Mouse (Mus musculus): ENCODE results near the gene Ccdc106. TPM values are rescaled to one million over a fixed set of nuclear protein-coding genes. Genes with fewer than 3 reads are reported as not detected.

Gene Ccdc106
- polyA plus RNA-seq, 1 experiment from 2014 or later = 25.0 TPM

DNA sequence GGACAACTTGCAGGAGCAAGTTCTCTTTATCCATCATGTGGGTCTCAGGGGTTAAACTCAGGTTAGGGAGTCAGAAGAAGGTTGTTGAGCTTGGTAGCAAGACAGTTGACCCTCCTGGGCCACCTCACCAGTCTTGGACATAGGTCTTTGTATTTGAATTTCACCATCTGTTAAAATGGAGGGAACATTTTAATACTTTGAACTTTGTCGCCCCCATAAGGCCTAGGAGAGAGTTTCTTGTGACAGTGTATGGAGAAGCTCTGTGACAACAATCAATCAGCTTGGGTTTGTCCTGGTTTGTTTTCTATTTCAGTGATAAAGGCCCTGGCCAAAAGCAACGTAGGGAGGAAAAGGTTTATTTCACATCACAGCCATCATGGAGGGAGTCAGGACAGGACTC is 27.0 kb downstream of the Ccdc106 start:
- H3K36me3 ChIP-seq (ENCODE audit: control insufficient read depth, insufficient read depth, low read length) = no peaks in the 10 kb centered on the region
- H3K9ac ChIP-seq (replicated peaks; ENCODE audit: low read depth, low read length) = no peak overlapping the region
- H3K27me3 ChIP-seq (ENCODE audit: control insufficient read depth, insufficient read depth, low read length) = no peaks in the 10 kb centered on the region
- no peaks in the 10 kb centered on the region; the same call in 1 of the 2 replicates for H3K4me1 ChIP-seq (ENCODE audit: control insufficient read depth, insufficient read depth, low read length)
- 25% methylated on average over 2 of the region's 2 CpGs for WGBS
- no peaks in the 10 kb centered on the region for H3K9me3 ChIP-seq (ENCODE audit: control insufficient read depth, low read depth, low read length)
- no peak for ATAC-seq (ENCODE audit: insufficient number of reproducible peaks, insufficient read depth, low FRiP score, low read depth)
- H3K4me2 ChIP-seq (replicated peaks; ENCODE audit: low read depth, low read length) = no peak overlapping the region
- no peak overlapping the region for H3K4me3 ChIP-seq (ENCODE audit: low read depth, low read length)
- H3K27ac ChIP-seq (ENCODE audit: low read length) = no peak overlapping the region

DNA sequence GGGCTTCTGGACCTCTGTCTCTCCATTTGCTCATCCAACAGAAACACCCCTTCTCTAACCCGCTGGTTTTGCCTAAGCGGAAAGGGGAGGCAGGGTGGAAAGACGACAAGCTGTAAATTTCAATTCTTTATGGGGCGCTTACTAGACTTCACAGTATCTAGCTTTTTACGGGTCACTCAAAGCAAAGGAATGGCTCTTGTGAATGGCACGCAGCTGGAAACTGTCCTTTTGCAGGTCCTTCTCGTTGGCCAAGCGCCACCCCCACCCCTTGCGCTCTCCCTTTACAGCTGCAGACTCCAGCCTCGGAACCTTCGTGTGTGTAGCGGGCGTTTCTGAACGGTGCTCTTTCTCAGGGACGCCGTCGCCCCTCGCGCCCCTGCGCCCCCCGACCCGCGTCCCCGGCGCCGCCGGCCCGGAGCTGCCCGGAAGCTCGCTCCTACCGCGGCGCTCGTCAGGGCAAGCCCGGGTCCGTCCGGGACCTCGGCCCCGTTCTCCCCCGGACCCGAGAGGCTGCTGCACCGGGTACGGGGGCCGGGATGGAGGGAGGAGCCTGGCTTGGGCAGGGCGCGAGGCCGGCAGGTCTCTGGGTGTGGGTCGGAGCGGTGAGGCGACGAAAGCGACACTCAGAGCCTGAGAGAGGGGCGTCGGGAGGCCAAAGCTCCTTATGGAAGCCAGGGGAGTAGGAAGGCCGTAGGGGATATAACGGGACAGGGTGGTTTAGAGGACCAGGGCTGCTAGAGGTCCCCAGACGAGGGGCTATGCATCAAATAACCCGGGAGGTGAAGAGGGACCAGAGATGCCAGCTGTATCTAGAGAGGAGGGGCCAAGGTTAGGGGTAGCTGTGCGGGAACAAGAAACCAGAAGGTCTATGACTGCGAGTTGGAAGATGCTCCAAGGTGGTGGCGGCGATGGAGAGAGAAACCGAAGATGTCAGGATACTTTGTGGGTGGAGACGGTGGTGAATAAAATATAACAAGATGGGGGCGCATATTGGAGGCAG is 31.1 kb downstream of the Ccdc106 start, which contains the start of gene Zfp580:
Zfp580 (plus strand) TSS at position 346 of the 1,000 bp plus-strand sequence.
- Histone ChIP-seq H3K9ac (replicated peaks; ENCODE audit: low read depth, low read length) (peak within 1 kb of the TSS; percentile 78), H3K4me1 (ENCODE audit: control insufficient read depth, insufficient read depth, low read length) (peaks cover 16% of the 10 kb centered on the region), H3K4me3 (ENCODE audit: low read depth, low read length) (peak within 1 kb of the TSS; percentile 77), H3K27ac (ENCODE audit: low read length) (peak within 1 kb of the TSS; percentile 63; the same call in 1 of the 2 replicates), H3K36me3 (ENCODE audit: control insufficient read depth, insufficient read depth, low read length) (no peaks in the 10 kb centered on the region), H3K9me3 (ENCODE audit: control insufficient read depth, low read depth, low read length) (no peaks in the 10 kb centered on the region), H3K4me2 (replicated peaks; ENCODE audit: low read depth, low read length) (peak within 1 kb of the TSS; percentile 91), H3K27me3 (ENCODE audit: control insufficient read depth, insufficient read depth, low read length) (peaks cover 21% of the 10 kb centered on the region)
- under 1% methylated on average over 65 of the region's 65 CpGs for WGBS
- peak; percentile 68; the same call in 1 of the 2 replicates for ATAC-seq (ENCODE audit: insufficient number of reproducible peaks, insufficient read depth, low FRiP score, low read depth)

DNA sequence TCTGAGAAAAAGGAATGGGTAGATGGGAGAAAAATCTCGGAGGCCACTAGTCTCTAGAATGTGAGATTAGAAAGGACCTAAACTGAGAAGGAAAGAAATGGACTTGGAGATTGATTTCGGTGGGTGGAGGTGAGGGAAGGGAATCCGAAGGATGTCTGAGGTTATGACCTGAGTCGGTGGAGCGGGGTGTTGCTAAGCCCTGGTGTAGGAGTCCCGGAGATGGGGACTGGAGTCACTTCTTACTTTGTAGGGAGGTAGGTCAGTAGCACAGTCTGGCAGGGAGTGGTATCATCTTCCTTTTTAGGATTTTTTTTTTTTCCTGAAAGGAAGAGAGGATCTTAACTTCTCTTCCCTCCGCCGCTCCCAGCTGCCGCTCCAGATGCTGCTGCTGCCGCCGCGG is 32.1 kb downstream of the Ccdc106 start:
- H3K27me3 ChIP-seq (ENCODE audit: control insufficient read depth, insufficient read depth, low read length) = peaks cover 21% of the 10 kb centered on the region
- ATAC-seq (ENCODE audit: insufficient number of reproducible peaks, insufficient read depth, low FRiP score, low read depth) = no peak
- under 1% methylated on average over 12 of the region's 12 CpGs for WGBS

DNA sequence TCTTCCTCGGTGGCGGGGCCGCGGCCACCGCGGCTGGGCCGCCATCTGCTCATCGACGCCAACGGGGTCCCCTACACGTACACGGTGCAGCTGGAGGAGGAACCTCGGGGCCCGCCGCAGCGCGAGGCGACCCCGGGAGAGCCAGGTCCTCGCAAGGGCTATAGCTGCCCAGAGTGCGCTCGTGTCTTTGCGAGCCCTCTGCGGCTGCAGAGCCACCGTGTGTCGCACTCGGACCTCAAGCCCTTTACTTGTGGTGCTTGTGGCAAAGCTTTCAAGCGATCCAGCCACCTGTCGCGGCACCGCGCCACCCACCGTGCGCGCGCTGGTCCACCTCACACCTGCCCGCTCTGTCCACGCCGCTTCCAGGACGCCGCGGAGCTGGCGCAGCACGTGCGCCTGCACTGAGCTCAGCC is 32.6 kb downstream of the Ccdc106 start:
- Histone ChIP-seq H3K9ac (replicated peaks; ENCODE audit: low read depth, low read length) (peak overlapping the region; percentile 30; the same call in 1 of the 2 replicates), H3K4me1 (ENCODE audit: control insufficient read depth, insufficient read depth, low read length) (peaks cover 16% of the 10 kb centered on the region), H3K4me2 (replicated peaks; ENCODE audit: low read depth, low read length) (peak overlapping the region; percentile 91), H3K27me3 (ENCODE audit: control insufficient read depth, insufficient read depth, low read length) (peaks cover 23% of the 10 kb centered on the region), H3K36me3 (ENCODE audit: control insufficient read depth, insufficient read depth, low read length) (no peaks in the 10 kb centered on the region), H3K9me3 (ENCODE audit: control insufficient read depth, low read depth, low read length) (no peaks in the 10 kb centered on the region), H3K27ac (ENCODE audit: low read length) (no peak overlapping the region), H3K4me3 (ENCODE audit: low read depth, low read length) (peak overlapping the region; percentile 77)
- no peak for ATAC-seq (ENCODE audit: insufficient number of reproducible peaks, insufficient read depth, low FRiP score, low read depth)
- WGBS = 4% methylated on average over 45 of the region's 45 CpGs

More for the DNA sequence above, 32.1 kb downstream of the Ccdc106 start:
- Histone ChIP-seq H3K27ac (ENCODE audit: low read length) (no peak overlapping the region), H3K4me1 (ENCODE audit: control insufficient read depth, insufficient read depth, low read length) (peaks cover 16% of the 10 kb centered on the region), H3K9me3 (ENCODE audit: control insufficient read depth, low read depth, low read length) (no peaks in the 10 kb centered on the region), H3K4me2 (replicated peaks; ENCODE audit: low read depth, low read length) (peak overlapping the region; percentile 91), H3K9ac (replicated peaks; ENCODE audit: low read depth, low read length) (peak overlapping the region; percentile 30; the same call in 1 of the 2 replicates), H3K36me3 (ENCODE audit: control insufficient read depth, insufficient read depth, low read length) (no peaks in the 10 kb centered on the region), H3K4me3 (ENCODE audit: low read depth, low read length) (peak overlapping the region; percentile 77)

DNA sequence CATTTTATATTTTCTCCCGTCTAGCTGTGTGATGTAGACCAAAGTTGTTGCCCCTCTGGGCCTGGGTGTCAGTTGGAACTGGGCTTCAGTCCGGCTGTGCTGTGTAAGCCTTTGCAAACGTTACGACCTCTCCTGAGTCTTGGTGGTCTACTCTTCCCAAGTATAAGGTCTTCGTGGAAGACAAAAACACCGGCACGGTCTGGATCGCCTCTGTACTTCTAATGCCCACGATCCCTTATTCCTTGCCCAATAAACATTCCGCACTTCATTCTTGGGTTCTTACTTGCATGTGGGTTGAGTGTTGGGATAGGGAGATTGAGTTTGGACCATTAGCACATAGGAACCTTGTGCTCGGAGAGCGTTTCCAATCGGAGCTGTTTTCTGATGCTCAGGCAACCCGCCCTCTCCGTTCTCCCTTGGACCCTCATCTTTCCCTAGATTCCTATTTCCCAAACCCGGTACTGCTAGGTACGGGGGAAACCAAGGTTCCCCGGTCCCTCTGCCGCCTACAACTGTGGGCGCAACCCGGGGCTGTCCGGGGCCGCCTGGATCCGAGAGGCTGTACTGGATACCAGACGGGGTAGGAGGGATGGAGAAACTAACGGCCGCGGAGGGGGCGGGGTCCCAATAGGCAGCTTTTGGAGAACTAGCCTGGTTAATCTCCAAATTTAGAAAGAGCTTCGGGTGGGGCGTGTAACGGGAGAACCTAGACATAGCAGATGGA is 33.3 kb downstream of the Ccdc106 start:
- Histone ChIP-seq H3K4me3 (ENCODE audit: low read depth, low read length) (peak overlapping the region; percentile 77), H3K9ac (replicated peaks; ENCODE audit: low read depth, low read length) (peak overlapping the region; percentile 30; the same call in 1 of the 2 replicates), H3K27me3 (ENCODE audit: control insufficient read depth, insufficient read depth, low read length) (peaks cover 23% of the 10 kb centered on the region), H3K9me3 (ENCODE audit: control insufficient read depth, low read depth, low read length) (no peaks in the 10 kb centered on the region), H3K27ac (ENCODE audit: low read length) (no peak overlapping the region), H3K36me3 (ENCODE audit: control insufficient read depth, insufficient read depth, low read length) (no peaks in the 10 kb centered on the region), H3K4me1 (ENCODE audit: control insufficient read depth, insufficient read depth, low read length) (peaks cover 16% of the 10 kb centered on the region), H3K4me2 (replicated peaks; ENCODE audit: low read depth, low read length) (peak overlapping the region; percentile 91)
- 9% methylated on average over 32 of the region's 32 CpGs for WGBS
- no peak for ATAC-seq (ENCODE audit: insufficient number of reproducible peaks, insufficient read depth, low FRiP score, low read depth)

DNA sequence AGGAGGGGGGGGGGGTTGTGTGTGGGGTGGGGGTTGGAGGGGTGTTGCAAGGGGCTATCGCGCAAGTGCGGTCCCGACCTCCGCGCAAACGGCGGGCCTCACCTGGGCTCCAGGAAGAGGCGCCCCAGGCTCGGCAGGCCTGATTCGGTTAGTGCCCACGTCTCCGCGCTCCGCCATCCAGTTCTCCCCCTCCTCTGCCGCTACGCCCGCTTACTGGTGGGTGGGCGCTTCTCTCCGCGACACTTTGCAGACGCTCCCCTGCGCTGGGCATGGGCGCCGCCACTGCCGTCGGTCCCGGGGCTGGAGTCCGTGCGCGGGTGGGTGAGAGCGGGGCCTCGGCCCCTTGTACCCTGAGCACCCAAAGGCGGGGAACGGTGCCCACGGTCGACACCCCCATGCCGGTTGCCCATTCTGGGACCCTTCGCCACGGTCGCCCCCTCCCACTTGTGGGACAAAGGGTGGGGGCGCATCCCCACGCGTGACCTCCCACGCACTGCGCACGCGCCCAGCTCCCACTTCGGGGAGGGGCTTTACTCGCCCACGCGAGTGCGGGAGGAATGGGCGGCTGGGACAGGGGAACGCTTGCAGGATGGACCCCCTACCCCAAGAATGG is 36.4 kb downstream of the Ccdc106 start:
- Histone ChIP-seq H3K27me3 (ENCODE audit: control insufficient read depth, insufficient read depth, low read length) (peaks cover 23% of the 10 kb centered on the region), H3K4me3 (ENCODE audit: low read depth, low read length) (peak overlapping the region; percentile 49), H3K4me2 (replicated peaks; ENCODE audit: low read depth, low read length) (peak overlapping the region; percentile 60), H3K36me3 (ENCODE audit: control insufficient read depth, insufficient read depth, low read length) (no peaks in the 10 kb centered on the region), H3K4me1 (ENCODE audit: control insufficient read depth, insufficient read depth, low read length) (peaks cover 16% of the 10 kb centered on the region), H3K9me3 (ENCODE audit: control insufficient read depth, low read depth, low read length) (no peaks in the 10 kb centered on the region), H3K9ac (replicated peaks; ENCODE audit: low read depth, low read length) (peak overlapping the region; percentile 64), H3K27ac (ENCODE audit: low read length) (no peak overlapping the region; the same call in 1 of the 2 replicates)
- under 1% methylated on average over 55 of the region's 55 CpGs for whole genome bisulfite sequencing
- ATAC-seq (ENCODE audit: insufficient number of reproducible peaks, insufficient read depth, low FRiP score, low read depth) = no peak

DNA sequence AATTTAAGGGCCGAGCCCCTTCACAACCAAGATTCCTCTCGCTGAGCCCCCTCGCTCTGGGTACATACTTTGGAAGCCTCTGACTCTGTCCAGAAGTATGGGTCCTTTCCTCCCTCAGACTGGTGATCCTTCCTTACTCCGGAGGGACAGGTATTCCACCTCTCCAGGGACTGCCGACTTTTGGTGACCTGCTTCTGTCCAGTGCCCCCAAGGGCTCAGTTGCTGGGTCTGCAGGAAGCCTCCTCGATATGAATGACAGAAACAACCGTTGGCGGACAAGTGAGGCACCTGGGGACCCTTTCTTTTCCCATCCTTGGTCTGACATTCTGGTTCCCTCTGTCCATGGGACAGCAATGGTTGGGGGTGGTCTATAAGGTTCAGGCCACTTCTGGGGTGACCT is 37.0 kb downstream of the Ccdc106 start:
- no peaks in the 10 kb centered on the region for H3K9me3 ChIP-seq (ENCODE audit: control insufficient read depth, low read depth, low read length)
- H3K4me3 ChIP-seq (ENCODE audit: low read depth, low read length) = peak overlapping the region; percentile 49
- H3K27ac ChIP-seq (ENCODE audit: low read length) = no peak overlapping the region
- H3K27me3 ChIP-seq (ENCODE audit: control insufficient read depth, insufficient read depth, low read length) = peaks cover 23% of the 10 kb centered on the region
- WGBS = 31% methylated on average over 8 of the region's 8 CpGs
- peaks cover 15% of the 10 kb centered on the region for H3K4me1 ChIP-seq (ENCODE audit: control insufficient read depth, insufficient read depth, low read length)
- H3K36me3 ChIP-seq (ENCODE audit: control insufficient read depth, insufficient read depth, low read length) = no peaks in the 10 kb centered on the region
- no peak overlapping the region for H3K9ac ChIP-seq (replicated peaks; ENCODE audit: low read depth, low read length)
- ATAC-seq (ENCODE audit: insufficient number of reproducible peaks, insufficient read depth, low FRiP score, low read depth) = no peak
- H3K4me2 ChIP-seq (replicated peaks; ENCODE audit: low read depth, low read length) = peak overlapping the region; percentile 60

DNA sequence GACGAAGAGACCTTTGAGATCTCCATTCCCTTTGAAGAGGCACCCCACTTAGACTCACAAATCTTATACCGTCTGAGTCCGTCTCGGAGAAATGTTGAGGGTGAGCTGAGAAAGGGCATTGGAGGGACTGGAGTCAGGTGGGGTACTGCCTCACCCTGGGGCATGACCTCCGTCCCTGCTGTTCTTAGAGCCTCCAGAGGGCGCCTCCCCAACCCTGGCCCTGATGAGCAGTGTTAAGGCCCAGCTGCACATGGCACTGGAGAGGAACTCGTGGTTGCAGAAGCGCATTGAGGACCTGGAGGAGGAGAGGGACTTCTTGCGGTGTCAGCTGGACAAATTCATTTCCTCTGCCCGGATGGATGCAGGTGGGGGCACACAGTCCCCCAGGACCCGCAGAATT is 37.5 kb downstream of the Ccdc106 start:
- Histone ChIP-seq H3K4me2 (replicated peaks; ENCODE audit: low read depth, low read length) (no peak overlapping the region), H3K27me3 (ENCODE audit: control insufficient read depth, insufficient read depth, low read length) (peaks cover 23% of the 10 kb centered on the region), H3K27ac (ENCODE audit: low read length) (no peak overlapping the region), H3K4me3 (ENCODE audit: low read depth, low read length) (no peak overlapping the region), H3K4me1 (ENCODE audit: control insufficient read depth, insufficient read depth, low read length) (peaks cover 11% of the 10 kb centered on the region), H3K9ac (replicated peaks; ENCODE audit: low read depth, low read length) (no peak overlapping the region), H3K9me3 (ENCODE audit: control insufficient read depth, low read depth, low read length) (no peaks in the 10 kb centered on the region), H3K36me3 (ENCODE audit: control insufficient read depth, insufficient read depth, low read length) (no peaks in the 10 kb centered on the region)
- 42% methylated on average over 11 of the region's 11 CpGs for WGBS
- ATAC-seq (ENCODE audit: insufficient number of reproducible peaks, insufficient read depth, low FRiP score, low read depth) = no peak
